Mouse (Mus musculus) forebrain, embryonic 10.5 days (tissue): ENCODE results near the gene Wdr11. TPM values are rescaled to one million over a fixed set of nuclear protein-coding genes. Genes with fewer than 3 reads are reported as not detected.
A peak's percentile ranks its signal among the peaks of the same experiment; 100 is the strongest.

Experiments used
- DNase-seq: peaks from one replicate; pipeline ENCODE4 v3.0.0-alpha.2; 2017; ENCODE audit warnings: low spot score; ENCODE audit errors: extremely low spot score
- H3K27ac ChIP-seq: fragments of 300-500 bp; sonication (generic); 2 replicates; pipeline ENCODE4 v1.5.1; 2016; ENCODE audit warnings: mild to moderate bottlenecking
- H3K27me3 ChIP-seq: fragments of 300-500 bp; sonication (generic); 2 replicates; pipeline ENCODE4 v1.6.1; 2016; ENCODE audit warnings: mild to moderate bottlenecking; ENCODE audit not compliant: poor library complexity, severe bottlenecking
- H3K36me3 ChIP-seq: fragments of 300-500 bp; sonication (generic); replicated peaks from 2 replicates; pipeline ENCODE4 v1.6.1; 2016; ENCODE audit warnings: mild to moderate bottlenecking, moderate library complexity
- H3K4me1 ChIP-seq: fragments of 300-500 bp; sonication (generic); 2 replicates; pipeline ENCODE4 v1.6.1; 2016
- H3K4me3 ChIP-seq: fragments of 300-500 bp; sonication (generic); 2 replicates; pipeline ENCODE4 v1.5.1; 2016; ENCODE audit warnings: mild to moderate bottlenecking, moderate library complexity
- H3K9me3 ChIP-seq: fragments of 300-500 bp; sonication (generic); 2 replicates; pipeline ENCODE4 v1.6.1; 2016; ENCODE audit warnings: mild to moderate bottlenecking, moderate library complexity
- WGBS: fragments of 180-500 bp; shearing (Covaris S2); methylation state at CpG from one replicate; pipeline ENCODE4 v1.1.7; 2016; 5-methylcytosine and 5-hydroxymethylcytosine counted together
- polyA plus RNA-seq: library from polyadenylated mRNA; unstranded; fragments of >200 nt; fragmentation: Nextera tagmentation; extraction: Ambion mirVana; gene quantifications from 2 replicates; pipeline ENCODE4 v1.2.1, GENCODE M21; 2016

Gene Wdr11
- polyA plus RNA-seq, 1 experiment from 2014 or later: 41.2 TPM

- Histone ChIP-seq H3K36me3 (no peaks in the 10 kb centered on the region), H3K4me1 (peaks cover 66% of the 10 kb centered on the region), H3K9me3 (no peaks in the 10 kb centered on the region), H3K27me3 (peaks cover 92% of the 10 kb centered on the region), H3K27ac (no peak overlapping the region), H3K4me3 (no peak overlapping the region)
- WGBS: 87% methylated on average over 8 of the region's 8 CpGs
- DNase-seq: no peak
These were observed 66.2 kb downstream of the Wdr11 start for GRCm38 (mm10) chr7:129657867-129658266.

- H3K27me3 ChIP-seq: peaks cover 93% of the 10 kb centered on the region
- H3K27ac ChIP-seq: no peak overlapping the region
- H3K36me3 ChIP-seq: no peaks in the 10 kb centered on the region
- no peak for DNase-seq
- no peaks in the 10 kb centered on the region for H3K9me3 ChIP-seq
- 86% methylated on average over 8 of the region's 8 CpGs for WGBS
- H3K4me3 ChIP-seq: no peak overlapping the region
- peaks cover 60% of the 10 kb centered on the region for H3K4me1 ChIP-seq
These were observed 68.1 kb downstream of the Wdr11 start for GRCm38 (mm10) chr7:129659755-129660154.

GRCm38 (mm10) chr7:129660546-129660945 lies 68.9 kb downstream of the Wdr11 start:
- Histone ChIP-seq H3K36me3 (no peaks in the 10 kb centered on the region), H3K9me3 (no peaks in the 10 kb centered on the region), H3K4me1 (peaks cover 55% of the 10 kb centered on the region), H3K4me3 (no peak overlapping the region), H3K27ac (no peak overlapping the region), H3K27me3 (peaks cover 93% of the 10 kb centered on the region)
- WGBS: 88% methylated on average over 9 of the region's 9 CpGs
- no peak for DNase-seq

- Histone ChIP-seq H3K9me3 (no peaks in the 10 kb centered on the region), H3K27me3 (peaks cover 80% of the 10 kb centered on the region), H3K4me1 (peaks cover 45% of the 10 kb centered on the region), H3K27ac (peak overlapping the region; percentile 35; the same call in 1 of the 2 replicates), H3K36me3 (no peaks in the 10 kb centered on the region), H3K4me3 (no peak overlapping the region)
- DNase-seq: no peak
- 68% methylated on average over 16 of the region's 16 CpGs for WGBS
These were observed 70.6 kb downstream of the Wdr11 start for GRCm38 (mm10) chr7:129662051-129662789.

- no peaks in the 10 kb centered on the region for H3K36me3 ChIP-seq
- peaks cover 64% of the 10 kb centered on the region for H3K27me3 ChIP-seq
- H3K27ac ChIP-seq: peak overlapping the region; percentile 45
- no peaks in the 10 kb centered on the region for H3K9me3 ChIP-seq
- no peak overlapping the region for H3K4me3 ChIP-seq
- H3K4me1 ChIP-seq: peaks cover 40% of the 10 kb centered on the region
- 23% methylated on average over 12 of the region's 12 CpGs for WGBS
- DNase-seq: no peak
These were observed 72.3 kb downstream of the Wdr11 start for GRCm38 (mm10) chr7:129663781-129664505.

- DNase-seq: no peak
- Histone ChIP-seq H3K4me3 (no peak overlapping the region), H3K9me3 (no peaks in the 10 kb centered on the region), H3K27me3 (peaks cover 51% of the 10 kb centered on the region), H3K4me1 (peaks cover 27% of the 10 kb centered on the region), H3K27ac (peak overlapping the region; percentile 11; the same call in 1 of the 2 replicates), H3K36me3 (no peaks in the 10 kb centered on the region)
- WGBS: 84% methylated on average over 3 of the region's 3 CpGs
These were observed 73.7 kb downstream of the Wdr11 start for GRCm38 (mm10) chr7:129665411-129665810.

- H3K27ac ChIP-seq: peak overlapping the region; percentile 11; the same call in 1 of the 2 replicates
- no peak overlapping the region for H3K4me3 ChIP-seq
- 92% methylated on average over 6 of the region's 6 CpGs for WGBS
- H3K27me3 ChIP-seq: peaks cover 49% of the 10 kb centered on the region
- no peaks in the 10 kb centered on the region for H3K9me3 ChIP-seq
- peaks cover 26% of the 10 kb centered on the region for H3K4me1 ChIP-seq
- H3K36me3 ChIP-seq: no peaks in the 10 kb centered on the region
- DNase-seq: no peak
These were observed 74.3 kb downstream of the Wdr11 start for GRCm38 (mm10) chr7:129665921-129666320.

- Histone ChIP-seq H3K4me3 (no peak overlapping the region), H3K27ac (no peak overlapping the region), H3K27me3 (peaks cover 48% of the 10 kb centered on the region), H3K36me3 (no peaks in the 10 kb centered on the region), H3K4me1 (peaks cover 26% of the 10 kb centered on the region), H3K9me3 (no peaks in the 10 kb centered on the region)
- DNase-seq: no peak
- WGBS: 81% methylated on average over 2 of the region's 2 CpGs
These were observed 74.9 kb downstream of the Wdr11 start for GRCm38 (mm10) chr7:129666526-129666925.

GRCm38 (mm10) chr7:129670280-129670679 lies 78.6 kb downstream of the Wdr11 start:
- Histone ChIP-seq H3K36me3 (no peaks in the 10 kb centered on the region), H3K4me1 (peaks cover 9% of the 10 kb centered on the region; the same call in 1 of the 2 replicates), H3K27ac (no peak overlapping the region), H3K9me3 (no peaks in the 10 kb centered on the region), H3K4me3 (no peak overlapping the region), H3K27me3 (peaks cover 17% of the 10 kb centered on the region)
- 92% methylated on average over 10 of the region's 10 CpGs for WGBS
- no peak for DNase-seq

- Histone ChIP-seq H3K4me1 (peaks cover 8% of the 10 kb centered on the region; the same call in 1 of the 2 replicates), H3K9me3 (no peaks in the 10 kb centered on the region), H3K36me3 (no peaks in the 10 kb centered on the region), H3K4me3 (no peak overlapping the region), H3K27ac (no peak overlapping the region), H3K27me3 (peaks cover 15% of the 10 kb centered on the region; the same call in 1 of the 2 replicates)
- WGBS: 91% methylated on average over 18 of the region's 18 CpGs
- DNase-seq: no peak
These were observed 80.3 kb downstream of the Wdr11 start for GRCm38 (mm10) chr7:129671675-129672651.

- no peaks in the 10 kb centered on the region for H3K36me3 ChIP-seq
- no peak for DNase-seq
- H3K4me3 ChIP-seq: no peak overlapping the region
- peaks cover 15% of the 10 kb centered on the region; the same call in 1 of the 2 replicates for H3K27me3 ChIP-seq
- WGBS: 81% methylated on average over 9 of the region's 9 CpGs
- H3K4me1 ChIP-seq: peaks cover 16% of the 10 kb centered on the region; the same call in 1 of the 2 replicates
- no peak overlapping the region for H3K27ac ChIP-seq
- H3K9me3 ChIP-seq: no peaks in the 10 kb centered on the region
These were observed 82.1 kb downstream of the Wdr11 start for GRCm38 (mm10) chr7:129673776-129674175.

GRCm38 (mm10) chr7:129674558-129674957 lies 82.9 kb downstream of the Wdr11 start:
- 88% methylated on average over 4 of the region's 4 CpGs for WGBS
- H3K9me3 ChIP-seq: no peaks in the 10 kb centered on the region
- peaks cover 15% of the 10 kb centered on the region; the same call in 1 of the 2 replicates for H3K27me3 ChIP-seq
- H3K4me3 ChIP-seq: no peak overlapping the region
- peaks cover 16% of the 10 kb centered on the region; the same call in 1 of the 2 replicates for H3K4me1 ChIP-seq
- no peak for DNase-seq
- H3K36me3 ChIP-seq: no peaks in the 10 kb centered on the region
- H3K27ac ChIP-seq: no peak overlapping the region
